Mouse (Mus musculus): ENCODE measurements around the gene Tigd3.
A peak's percentile ranks its signal among the peaks of the same experiment; 100 is the strongest.

DNA sequence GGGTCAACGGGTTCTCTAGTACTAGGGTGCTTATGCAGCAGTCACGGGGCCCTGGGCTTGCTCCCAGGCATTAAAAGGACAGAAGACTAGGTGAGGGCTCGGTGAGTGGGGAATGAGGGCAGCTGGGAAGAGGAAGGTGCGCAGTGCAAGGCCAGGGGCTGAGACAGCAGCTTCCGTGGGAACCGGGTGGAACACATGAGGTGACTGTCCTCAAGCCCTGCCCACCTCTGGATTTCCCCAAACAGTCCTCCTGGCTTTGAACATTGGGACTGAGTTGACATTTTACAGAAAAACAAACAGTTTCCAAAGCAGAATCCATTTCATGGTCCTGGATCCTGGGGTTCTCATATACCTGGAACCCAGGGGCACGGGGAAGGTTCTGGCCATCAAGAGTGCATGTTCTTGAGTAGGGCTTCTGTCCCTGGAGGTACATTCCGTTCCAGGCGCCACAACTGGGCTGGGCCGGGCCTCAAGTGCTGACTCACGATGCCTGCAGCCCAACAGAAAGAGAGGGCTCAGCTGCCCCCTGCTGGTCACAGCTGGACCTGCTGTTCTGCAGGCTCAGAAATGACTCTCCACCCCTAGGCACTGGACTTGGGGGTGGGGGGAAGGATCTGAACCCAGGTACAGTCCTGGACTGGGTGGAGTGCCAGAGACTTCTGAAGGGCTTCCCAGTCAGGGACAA, 44.0 kb downstream of the Tigd3 start:
- peak; percentile 98 for TF ChIP-seq CTCF (IDR thresholded peaks at IDR 0.05; ENCODE audit: extremely low read depth, insufficient read depth, insufficient read length, insufficient replicate concordance)
- no peak for TF ChIP-seq POLR2A (IDR thresholded peaks at IDR 0.05; ENCODE audit: low read depth, low read length)
